Mouse (Mus musculus) lung, postnatal 25 days (tissue): ENCODE measurements around the gene Dpm3.

Experiments
- DNase-seq: peaks from one replicate; pipeline ENCODE4 v3.0.0; 2022; ENCODE audit warnings: low spot score

Gene Dpm3

DNA sequence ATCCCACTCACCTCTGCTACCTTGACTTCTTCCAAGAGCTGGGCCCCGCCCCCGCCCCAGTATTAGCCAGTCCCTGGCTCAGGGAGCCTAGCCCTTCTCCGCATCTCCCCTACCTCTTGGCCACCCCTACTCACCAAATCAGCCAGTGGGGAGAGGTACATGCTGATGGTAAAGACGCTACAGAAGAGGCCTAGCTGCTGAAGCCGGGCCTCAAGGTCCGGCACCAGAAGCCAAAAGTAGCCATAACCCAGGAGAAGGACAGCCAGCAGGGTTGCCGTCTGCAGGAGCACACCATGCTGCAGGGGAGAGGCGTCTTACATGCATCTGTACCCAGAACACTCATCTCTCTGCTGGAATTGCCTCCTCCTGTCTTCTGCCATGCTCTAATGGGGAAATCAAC, 9.8 kb downstream of the Dpm3 start:
- no peak for DNase-seq

DNA sequence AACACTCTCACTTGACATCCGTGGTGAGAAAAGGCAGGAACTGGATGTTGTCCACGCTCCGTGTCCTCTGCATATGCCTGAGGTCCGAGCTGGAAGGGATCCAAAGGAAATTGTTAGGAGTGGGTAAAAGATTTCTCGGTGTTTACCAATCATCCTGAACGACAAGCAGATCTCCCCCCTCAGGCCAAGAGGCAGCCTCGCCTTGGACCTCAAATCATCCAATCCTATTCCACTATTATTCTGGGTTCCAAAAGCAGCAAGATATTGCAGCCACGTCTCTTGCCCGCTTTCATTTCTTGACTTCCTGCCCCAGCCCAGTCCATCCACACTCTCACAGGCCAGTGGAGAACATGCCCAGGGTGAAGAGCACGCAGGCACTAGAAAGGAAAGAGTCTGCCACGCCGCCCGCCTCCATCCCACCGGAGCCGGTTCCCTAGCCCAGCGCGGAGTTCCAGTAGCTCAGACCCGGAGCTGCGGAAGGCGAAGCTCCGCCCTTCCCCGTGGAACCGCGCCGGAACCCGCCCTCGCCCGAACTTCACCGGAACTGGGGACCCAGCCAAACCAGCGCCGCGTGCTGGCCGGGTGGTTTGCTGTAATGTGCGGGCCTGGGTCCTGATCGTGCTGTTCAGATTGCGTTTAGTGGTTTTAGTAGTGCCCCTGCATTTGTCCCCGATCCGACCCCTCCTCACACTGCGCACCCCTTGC, 11.0 kb downstream of the Dpm3 start, which contains the start of gene Slc50a1:
TSS of gene Slc50a1 (minus strand) at position 520 of the 705 bp plus-strand sequence.
- DNase-seq, result peak; percentile 86

GRCm38 (mm10) chr3:89270891-89271290, 11.7 kb downstream of the Dpm3 start:
- no peak for DNase-seq

DNA sequence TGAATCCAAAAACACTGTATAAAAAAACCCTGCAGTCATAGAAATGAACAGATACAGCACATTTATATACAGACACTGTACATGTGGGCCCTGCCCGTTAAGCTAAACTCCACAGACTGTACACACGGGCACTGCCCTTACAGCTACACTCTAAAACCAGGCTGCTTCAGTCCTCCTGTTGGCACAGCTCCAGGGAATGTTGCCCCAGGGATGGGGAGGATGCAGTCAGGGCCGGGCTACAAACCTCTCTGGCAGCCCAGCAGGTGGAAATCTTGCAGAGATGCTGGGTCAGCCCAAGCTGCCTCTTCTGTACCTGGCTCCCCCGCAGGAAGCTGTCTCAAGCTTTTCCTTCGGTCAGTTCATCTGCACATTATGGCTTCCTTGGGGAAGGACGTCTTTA, 12.6 kb downstream of the Dpm3 start:
- DNase-seq, result no peak

- DNase-seq, result no peak
Measured at GRCm38 (mm10) chr3:89276061-89276460, 16.9 kb downstream of the Dpm3 start.

GRCm38 (mm10) chr3:89277281-89278021, 18.3 kb downstream of the Dpm3 start:
- DNase-seq, result peak; percentile 64

- peak; percentile 88 for DNase-seq
Measured at GRCm38 (mm10) chr3:89278107-89278506, 18.9 kb downstream of the Dpm3 start.

GRCm38 (mm10) chr3:89278643-89279042, 19.5 kb downstream of the Dpm3 start:
- no peak for DNase-seq

DNA sequence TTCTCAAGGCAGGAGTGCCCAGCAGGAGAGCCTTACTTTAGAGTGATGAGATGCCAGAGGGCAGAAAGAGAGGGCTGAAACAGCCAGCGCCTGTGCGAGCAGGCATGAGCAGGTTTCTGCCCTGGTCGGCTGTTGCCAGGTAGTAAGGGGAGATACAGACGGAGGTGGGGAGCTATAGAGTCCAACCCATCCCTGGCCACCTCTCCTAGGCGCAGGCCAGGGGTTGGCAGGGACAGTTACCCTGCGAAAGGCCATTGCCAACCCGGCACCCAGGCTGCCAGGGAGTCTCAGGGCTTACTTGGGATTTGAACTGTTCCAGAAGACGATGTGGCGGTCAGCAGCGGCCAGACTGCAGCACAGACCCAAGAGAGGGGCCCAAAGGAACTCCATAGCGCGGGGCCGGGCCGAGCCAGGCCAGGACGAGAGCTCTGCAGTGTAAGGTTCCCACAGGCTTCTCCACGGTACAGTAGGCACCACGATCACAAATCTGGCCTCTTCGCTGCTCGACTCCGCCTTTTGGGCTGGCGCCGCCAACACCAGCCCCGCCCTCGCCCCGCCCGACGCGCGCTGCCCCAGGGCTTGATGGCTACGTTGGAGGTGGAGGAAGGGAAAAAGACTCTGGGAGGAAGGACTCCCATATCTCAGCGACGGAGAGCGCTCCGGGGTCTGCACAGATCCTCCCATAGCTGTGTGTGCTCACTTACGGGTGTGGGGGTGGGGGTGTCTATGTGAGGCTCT, 20.2 kb downstream of the Dpm3 start:
- peak; percentile 92 for DNase-seq

- peak; percentile 62 for DNase-seq
Measured at GRCm38 (mm10) chr3:89280050-89280605, 21.0 kb downstream of the Dpm3 start.

- DNase-seq, result peak; percentile 82
Measured at GRCm38 (mm10) chr3:89280606-89281511, 21.7 kb downstream of the Dpm3 start, which contains the start of gene Efna1. Efna1 (minus strand) TSS chr3:89281142.

- DNase-seq, result peak; percentile 91
Measured at GRCm38 (mm10) chr3:89281579-89282290, 22.6 kb downstream of the Dpm3 start.

DNA sequence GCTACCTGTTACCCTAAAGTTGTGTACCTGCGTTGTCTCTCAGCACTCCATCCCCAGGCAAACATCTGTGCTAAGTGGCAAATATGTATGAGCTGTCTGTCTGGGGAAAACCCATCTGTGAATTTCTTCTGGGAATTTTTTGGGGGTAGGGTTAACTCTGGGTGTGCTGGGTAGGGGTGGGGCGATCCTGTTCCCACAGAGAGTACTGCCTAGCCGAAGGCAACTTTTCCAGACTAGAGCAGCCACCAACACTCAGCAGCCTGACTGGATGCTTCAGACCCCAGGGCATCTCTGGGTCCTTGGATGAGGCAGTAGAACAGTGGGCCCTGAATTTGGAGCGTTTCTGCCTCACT, 23.1 kb downstream of the Dpm3 start:
- DNase-seq, result no peak

DNA sequence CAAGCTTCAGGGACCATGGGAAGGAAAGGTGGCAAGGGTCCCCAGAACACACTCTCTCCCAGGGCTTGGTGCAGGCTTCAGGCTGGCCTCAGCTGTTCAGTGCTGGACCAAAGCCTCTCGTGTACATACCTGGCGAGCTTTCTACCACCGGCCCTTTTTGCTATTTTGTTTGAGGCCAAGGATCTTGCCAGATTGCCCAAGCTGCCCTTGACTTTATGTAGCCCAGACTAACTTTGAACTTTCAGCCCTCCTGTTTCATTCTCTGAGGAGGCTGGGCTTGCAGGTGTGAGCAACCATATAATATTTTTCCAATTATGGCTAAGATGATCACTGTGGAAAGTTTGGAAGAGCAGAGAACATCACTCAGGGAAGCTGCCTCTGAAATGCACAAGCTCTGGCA, 25.1 kb downstream of the Dpm3 start:
- DNase-seq, result no peak

- DNase-seq, result no peak
Measured at GRCm38 (mm10) chr3:89285526-89285925, 26.4 kb downstream of the Dpm3 start.

DNA sequence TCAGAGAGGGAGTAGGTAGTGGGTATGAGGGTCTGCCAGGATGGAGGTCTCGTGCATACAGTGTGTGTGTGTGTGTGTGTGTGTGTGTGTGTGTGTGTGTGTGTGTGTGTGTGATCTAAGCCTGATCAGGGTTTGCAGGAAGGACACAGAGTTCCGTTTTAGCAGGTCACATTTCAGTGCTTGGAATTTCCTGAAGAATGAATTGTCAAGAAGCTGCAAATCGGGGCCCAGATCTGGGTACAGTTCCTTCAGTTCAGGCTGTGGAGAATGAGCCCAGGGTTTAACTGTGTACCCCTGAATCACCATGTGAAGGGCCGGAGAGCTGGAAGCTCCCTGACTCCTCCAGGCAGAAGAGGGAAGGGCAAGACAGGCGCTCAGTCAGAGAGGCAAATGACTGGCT, 28.1 kb downstream of the Dpm3 start:
- DNase-seq, result no peak

GRCm38 (mm10) chr3:89288503-89288928, 29.4 kb downstream of the Dpm3 start:
- no peak for DNase-seq

DNA sequence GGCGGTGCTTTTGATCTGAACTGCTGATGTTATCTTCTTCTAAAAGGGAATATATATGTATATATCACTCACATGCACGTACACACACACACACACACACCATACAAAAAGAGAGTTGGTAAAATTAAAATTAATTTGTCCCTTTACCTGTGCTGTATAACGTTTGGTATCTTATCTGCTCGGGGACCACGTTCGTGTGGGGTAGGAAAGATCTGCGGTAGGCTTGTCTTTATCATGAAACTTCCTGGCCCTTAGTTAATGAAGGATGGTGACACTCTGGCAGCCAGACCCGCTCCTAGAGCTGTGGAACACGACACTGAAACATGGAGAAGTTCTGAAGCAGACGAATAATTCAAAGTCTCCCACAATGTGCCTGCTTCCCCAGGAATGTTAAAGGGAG, 32.7 kb downstream of the Dpm3 start:
- DNase-seq, result no peak

- no peak for DNase-seq
Measured at GRCm38 (mm10) chr3:89292303-89292702, 33.1 kb downstream of the Dpm3 start.

GRCm38 (mm10) chr3:89293247-89293918, 34.2 kb downstream of the Dpm3 start:
- DNase-seq, result no peak
